18 mouse cellular contexts compared by ENCODE assay signal in the genomic region with DNA sequence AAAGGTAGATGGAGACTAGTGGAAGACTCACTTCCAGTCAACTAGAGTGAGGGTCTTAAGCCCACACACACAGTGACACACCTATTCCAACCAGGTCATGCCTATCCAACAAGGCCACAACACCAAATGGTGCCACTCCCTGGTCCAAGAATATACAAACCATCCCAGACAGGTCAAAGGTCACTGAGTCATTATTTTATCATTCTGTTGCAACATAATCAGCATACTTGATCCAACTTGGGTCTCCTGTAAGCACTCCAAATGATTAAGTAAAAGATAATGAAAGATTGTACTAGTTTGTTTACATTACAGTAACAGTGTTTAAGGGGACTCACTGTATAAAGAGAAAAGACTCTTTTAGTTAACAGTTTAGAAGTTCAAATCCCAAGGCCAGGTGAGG.
"Had no signal": no experiment of that assay in that cellular context is flagged by ENCODE, and none has a peak within 500 bp of the region (broad histone marks: within the 10 kb centered on the region; RNA-seq: fewer than 3 reads in every experiment).

No protein-coding gene starts in this region.

- DNase-seq: lung, embryonic 14.5 days; lung, postnatal 10 days; lung, postnatal 4 days; midbrain, embryonic 14.5 days; retina, postnatal 1 day; right cerebral cortex, adult 18-20 months; right cerebral cortex, postnatal 25 days; right cerebral cortex, postnatal 4 days; spleen, adult 18-20 months; thymus, adult 18-20 months; thymus, postnatal 14 days; thymus, postnatal 36 days had no signal

- H3K27me3 ChIP-seq: midbrain, embryonic 12.5 days; neural tube, embryonic 13.5 days; neural tube, embryonic 15.5 days had no signal

- H3K4me1 ChIP-seq: midbrain, embryonic 10.5 days; midbrain, embryonic 12.5 days; neural tube, embryonic 13.5 days; neural tube, embryonic 15.5 days had no signal

- H3K4me2 ChIP-seq: lung, embryonic 14.5 days; midbrain, embryonic 12.5 days; neural tube, embryonic 13.5 days; neural tube, embryonic 15.5 days had no signal

- H3K27ac ChIP-seq: midbrain, embryonic 10.5 days; midbrain, embryonic 12.5 days; neural tube, embryonic 13.5 days; neural tube, embryonic 15.5 days had no signal

- H3K4me3 ChIP-seq: midbrain, embryonic 10.5 days; midbrain, embryonic 12.5 days; myocyte; neural tube, embryonic 13.5 days; neural tube, embryonic 15.5 days had no signal

- ATAC-seq: midbrain, embryonic 16.5 days had no signal

- H3K36me3 ChIP-seq: midbrain, embryonic 10.5 days; midbrain, embryonic 12.5 days; neural tube, embryonic 13.5 days; neural tube, embryonic 15.5 days had no signal

- H3K9me3 ChIP-seq: midbrain, embryonic 12.5 days; neural tube, embryonic 13.5 days; neural tube, embryonic 15.5 days had no signal

- H3K9ac ChIP-seq: lung, embryonic 14.5 days; midbrain, embryonic 12.5 days; neural tube, embryonic 13.5 days; neural tube, embryonic 15.5 days had no signal
